Mouse (Mus musculus) heart, postnatal 0 days (tissue): Measurements from ENCODE around the gene Mrpl50.

Experiments
- CTCF ChIP-seq: IDR thresholded peaks from 2 replicates; pipeline ENCODE4 v1.5.1; 2016; ENCODE audit warnings: antibody characterized with exemption, control low read depth, low read depth
- EP300 ChIP-seq: IDR thresholded peaks from 2 replicates; pipeline ENCODE4 v1.6.1; 2016; ENCODE audit warnings: antibody characterized with exemption, low read depth

DNA sequence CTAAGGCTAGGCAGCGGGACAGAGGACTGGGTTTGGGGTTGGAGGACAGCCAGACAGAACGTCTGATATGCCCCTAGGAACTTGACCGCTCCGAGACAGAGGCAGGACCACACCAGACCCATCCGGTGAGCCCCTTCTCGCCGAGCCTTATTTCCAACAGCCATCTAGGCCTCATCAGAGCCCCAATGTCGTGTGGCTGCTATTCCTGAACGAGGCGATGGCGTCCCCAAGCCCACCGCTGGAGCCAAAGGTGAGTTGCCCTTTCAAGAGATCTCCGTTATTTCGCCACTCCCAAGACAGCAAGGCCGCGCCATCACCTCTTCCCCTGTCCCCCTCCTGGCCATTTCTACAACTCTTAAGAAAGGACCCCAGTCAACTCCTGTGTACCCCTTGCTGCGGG, 453 bp upstream of the Mrpl50 start:
- TF ChIP-seq CTCF (peak; percentile 19; the same call in 1 of the 2 replicates), EP300 (no peak)
